Mouse (Mus musculus): ENCODE measurements around the gene Nsl1. TPM values are rescaled to one million over a fixed set of nuclear protein-coding genes. Genes with fewer than 3 reads are reported as not detected.
A peak's percentile ranks its signal among the peaks of the same experiment; 100 is the strongest.

Gene Nsl1
- polyA plus RNA-seq, 1 experiment, result 2.6 TPM

DNA sequence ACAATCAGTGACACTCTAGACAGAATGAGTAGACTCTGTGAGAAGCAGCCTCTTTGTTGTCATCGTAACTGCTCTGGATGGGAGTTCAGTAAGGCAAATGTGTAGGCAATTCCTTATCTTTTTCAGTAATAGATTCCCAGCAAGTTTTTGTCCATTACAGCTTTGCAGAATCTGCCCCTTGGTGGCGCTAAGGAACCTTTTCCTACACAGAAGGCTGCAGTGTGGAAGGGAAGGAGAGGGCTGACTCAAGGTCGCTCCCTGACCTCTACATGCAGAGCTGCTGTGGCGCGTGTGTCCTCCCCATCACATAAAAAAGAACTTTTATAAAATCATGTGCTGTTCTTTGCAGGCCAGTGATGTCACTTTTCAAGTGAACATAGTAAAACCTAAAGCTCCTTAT lies 5.6 kb downstream of the Nsl1 start:
- H3K4me3 ChIP-seq (ENCODE audit: control insufficient read depth, low read depth, low read length), result no peak overlapping the region
- no peaks in the 10 kb centered on the region for H3K4me1 ChIP-seq (ENCODE audit: control insufficient read depth, insufficient read depth, low read length)
- no peaks in the 10 kb centered on the region for H3K27me3 ChIP-seq (ENCODE audit: control insufficient read depth, insufficient read depth, low read length)
- peaks cover 1% of the 10 kb centered on the region for H3K36me3 ChIP-seq (ENCODE audit: control insufficient read depth, insufficient read depth, low read length)
- no peak overlapping the region for H3K27ac ChIP-seq (ENCODE audit: control insufficient read depth, insufficient read depth, low read depth, low read length)
- TF ChIP-seq POLR2A (IDR thresholded peaks at IDR 0.05; ENCODE audit: control insufficient read depth, low read depth, low read length) (no peak), CTCF (IDR thresholded peaks at IDR 0.05; ENCODE audit: control insufficient read depth, insufficient read depth, insufficient replicate concordance, low read depth, low read length) (no peak)

DNA sequence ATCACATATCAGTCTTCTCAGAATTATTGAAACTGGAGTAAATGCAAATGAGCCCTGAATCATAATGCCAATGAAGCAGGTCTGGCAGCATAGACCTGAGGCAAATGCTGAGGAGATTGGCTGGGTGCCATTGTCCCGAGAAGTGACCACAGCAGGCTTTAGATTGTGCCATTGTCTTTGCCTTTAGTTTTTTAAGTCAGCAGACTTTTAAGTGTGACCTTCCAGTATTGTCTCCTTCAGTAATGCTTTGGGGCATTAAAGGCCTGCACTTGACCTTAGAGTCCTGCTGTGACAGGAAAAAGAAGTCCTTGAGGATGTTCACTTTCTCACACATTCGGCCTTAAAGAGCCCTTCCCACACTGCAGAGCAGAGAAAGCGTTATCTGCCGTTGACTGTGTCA lies 7.4 kb downstream of the Nsl1 start:
- no peak for TF ChIP-seq CTCF (IDR thresholded peaks at IDR 0.05; ENCODE audit: control insufficient read depth, insufficient read depth, insufficient replicate concordance, low read depth, low read length)
- no peak for TF ChIP-seq POLR2A (IDR thresholded peaks at IDR 0.05; ENCODE audit: control insufficient read depth, low read depth, low read length)
- Histone ChIP-seq H3K27ac (ENCODE audit: control insufficient read depth, insufficient read depth, low read depth, low read length) (no peak overlapping the region), H3K4me1 (ENCODE audit: control insufficient read depth, insufficient read depth, low read length) (no peaks in the 10 kb centered on the region), H3K27me3 (ENCODE audit: control insufficient read depth, insufficient read depth, low read length) (no peaks in the 10 kb centered on the region), H3K4me3 (ENCODE audit: control insufficient read depth, low read depth, low read length) (no peak overlapping the region), H3K36me3 (ENCODE audit: control insufficient read depth, insufficient read depth, low read length) (peaks cover 1% of the 10 kb centered on the region)

DNA sequence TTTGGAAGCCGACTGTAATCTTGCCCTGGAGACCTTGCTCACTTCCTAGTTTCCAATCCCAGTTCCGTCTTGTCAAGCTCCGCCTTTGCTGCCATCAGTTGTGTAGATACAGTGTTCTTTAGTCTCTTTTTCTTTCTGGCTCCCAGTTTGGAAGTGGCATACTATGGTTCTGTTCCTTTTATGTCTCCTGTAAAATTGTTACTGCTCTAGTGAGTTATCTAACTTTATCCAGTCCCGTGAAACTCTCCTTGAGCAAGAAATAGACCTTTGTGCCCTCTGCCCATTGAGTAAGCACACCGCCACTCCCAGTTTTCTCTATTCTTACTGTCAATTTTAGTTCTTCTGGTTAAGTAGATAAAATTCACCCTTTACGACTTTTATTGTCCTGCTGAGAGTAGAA lies 8.8 kb downstream of the Nsl1 start:
- no peaks in the 10 kb centered on the region for H3K4me1 ChIP-seq (ENCODE audit: control insufficient read depth, insufficient read depth, low read length)
- no peak overlapping the region for H3K27ac ChIP-seq (ENCODE audit: control insufficient read depth, insufficient read depth, low read depth, low read length)
- peaks cover 1% of the 10 kb centered on the region; the same call in 1 of the 2 replicates for H3K36me3 ChIP-seq (ENCODE audit: control insufficient read depth, insufficient read depth, low read length)
- no peak for TF ChIP-seq CTCF (IDR thresholded peaks at IDR 0.05; ENCODE audit: control insufficient read depth, insufficient read depth, insufficient replicate concordance, low read depth, low read length)
- no peak for TF ChIP-seq POLR2A (IDR thresholded peaks at IDR 0.05; ENCODE audit: control insufficient read depth, low read depth, low read length)
- H3K27me3 ChIP-seq (ENCODE audit: control insufficient read depth, insufficient read depth, low read length), result no peaks in the 10 kb centered on the region
- no peak overlapping the region for H3K4me3 ChIP-seq (ENCODE audit: control insufficient read depth, low read depth, low read length)

DNA sequence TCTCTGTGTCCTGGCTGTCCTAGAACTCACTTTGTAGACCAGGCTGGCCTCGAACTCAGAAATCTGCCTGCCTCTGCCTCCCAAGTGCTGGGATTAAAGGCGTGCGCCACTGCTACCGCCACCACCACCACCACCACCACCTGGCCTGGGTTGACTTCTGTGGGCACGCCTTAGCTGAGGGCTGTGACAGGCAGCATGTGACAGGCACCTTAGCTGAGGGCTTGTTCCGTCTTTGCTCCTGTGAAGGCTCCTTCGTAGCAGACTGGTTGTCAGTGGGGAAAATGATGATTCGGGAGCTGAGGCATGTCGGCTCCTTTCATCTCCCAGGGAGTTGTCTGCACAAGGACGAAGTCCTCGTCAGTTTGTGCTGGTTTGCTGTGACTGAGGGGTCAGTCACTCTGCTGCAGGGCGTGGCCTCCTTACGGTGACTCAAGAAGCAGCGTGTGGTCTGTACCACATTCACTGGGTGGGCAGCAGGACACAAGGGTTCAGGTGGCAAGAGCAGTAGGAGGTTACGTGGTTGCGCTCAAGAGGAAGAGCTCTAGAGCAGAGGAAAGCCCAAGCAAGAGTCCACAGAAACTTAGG lies 9.6 kb downstream of the Nsl1 start:
- no peaks in the 10 kb centered on the region for H3K4me1 ChIP-seq (ENCODE audit: control insufficient read depth, insufficient read depth, low read length)
- TF ChIP-seq POLR2A (IDR thresholded peaks at IDR 0.05; ENCODE audit: control insufficient read depth, low read depth, low read length) (no peak), CTCF (IDR thresholded peaks at IDR 0.05; ENCODE audit: control insufficient read depth, insufficient read depth, insufficient replicate concordance, low read depth, low read length) (no peak)
- H3K36me3 ChIP-seq (ENCODE audit: control insufficient read depth, insufficient read depth, low read length), result peaks cover 1% of the 10 kb centered on the region; the same call in 1 of the 2 replicates
- no peak overlapping the region for H3K27ac ChIP-seq (ENCODE audit: control insufficient read depth, insufficient read depth, low read depth, low read length)
- H3K27me3 ChIP-seq (ENCODE audit: control insufficient read depth, insufficient read depth, low read length), result no peaks in the 10 kb centered on the region
- H3K4me3 ChIP-seq (ENCODE audit: control insufficient read depth, low read depth, low read length), result no peak overlapping the region

DNA sequence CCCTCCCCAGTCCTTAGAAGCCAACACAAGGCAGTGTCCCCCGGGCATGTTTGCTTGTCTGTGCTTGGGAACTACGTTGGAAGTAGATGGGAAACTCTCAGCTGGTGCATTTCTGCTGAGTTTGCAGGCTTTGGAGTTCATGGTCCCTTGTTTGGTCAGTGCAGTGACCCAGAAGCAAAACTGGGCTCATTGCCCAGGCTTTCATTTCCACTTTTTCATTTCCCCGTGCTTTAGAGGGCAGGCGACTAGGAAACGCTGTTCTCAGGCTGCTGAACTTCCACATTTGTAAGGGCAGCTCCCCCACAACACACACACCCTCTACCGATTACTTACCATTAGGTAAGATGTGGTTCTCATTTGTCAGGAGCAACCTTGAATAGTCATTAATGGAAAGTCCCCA lies 10.2 kb downstream of the Nsl1 start:
- no peak overlapping the region for H3K4me3 ChIP-seq (ENCODE audit: control insufficient read depth, low read depth, low read length)
- TF ChIP-seq POLR2A (IDR thresholded peaks at IDR 0.05; ENCODE audit: control insufficient read depth, low read depth, low read length) (no peak), CTCF (IDR thresholded peaks at IDR 0.05; ENCODE audit: control insufficient read depth, insufficient read depth, insufficient replicate concordance, low read depth, low read length) (no peak)
- peaks cover 1% of the 10 kb centered on the region; the same call in 1 of the 2 replicates for H3K36me3 ChIP-seq (ENCODE audit: control insufficient read depth, insufficient read depth, low read length)
- H3K27ac ChIP-seq (ENCODE audit: control insufficient read depth, insufficient read depth, low read depth, low read length), result no peak overlapping the region
- H3K27me3 ChIP-seq (ENCODE audit: control insufficient read depth, insufficient read depth, low read length), result no peaks in the 10 kb centered on the region
- H3K4me1 ChIP-seq (ENCODE audit: control insufficient read depth, insufficient read depth, low read length), result no peaks in the 10 kb centered on the region

DNA sequence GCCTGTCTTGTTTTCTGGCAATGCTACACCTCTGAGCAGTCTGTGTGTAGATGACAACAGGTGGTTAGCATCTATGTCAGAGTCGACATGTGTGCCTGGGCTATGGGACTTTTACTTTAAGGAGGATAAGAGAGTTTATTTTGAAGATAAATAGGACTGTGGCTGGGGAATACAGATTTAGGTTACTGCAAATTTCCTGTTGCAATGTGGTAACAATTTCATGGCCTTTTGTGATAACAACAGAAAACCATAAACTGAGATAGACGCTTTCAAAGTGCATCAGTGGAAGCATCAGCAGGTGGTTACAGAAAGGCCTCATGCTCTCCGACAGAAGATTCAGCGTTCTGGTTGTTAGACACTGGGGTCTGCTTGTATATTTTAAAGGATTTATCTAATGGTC lies 10.7 kb downstream of the Nsl1 start:
- H3K4me1 ChIP-seq (ENCODE audit: control insufficient read depth, insufficient read depth, low read length), result no peaks in the 10 kb centered on the region
- peaks cover 1% of the 10 kb centered on the region; the same call in 1 of the 2 replicates for H3K36me3 ChIP-seq (ENCODE audit: control insufficient read depth, insufficient read depth, low read length)
- H3K27ac ChIP-seq (ENCODE audit: control insufficient read depth, insufficient read depth, low read depth, low read length), result no peak overlapping the region
- TF ChIP-seq CTCF (IDR thresholded peaks at IDR 0.05; ENCODE audit: control insufficient read depth, insufficient read depth, insufficient replicate concordance, low read depth, low read length), result no peak
- no peak overlapping the region for H3K4me3 ChIP-seq (ENCODE audit: control insufficient read depth, low read depth, low read length)
- H3K27me3 ChIP-seq (ENCODE audit: control insufficient read depth, insufficient read depth, low read length), result no peaks in the 10 kb centered on the region

DNA sequence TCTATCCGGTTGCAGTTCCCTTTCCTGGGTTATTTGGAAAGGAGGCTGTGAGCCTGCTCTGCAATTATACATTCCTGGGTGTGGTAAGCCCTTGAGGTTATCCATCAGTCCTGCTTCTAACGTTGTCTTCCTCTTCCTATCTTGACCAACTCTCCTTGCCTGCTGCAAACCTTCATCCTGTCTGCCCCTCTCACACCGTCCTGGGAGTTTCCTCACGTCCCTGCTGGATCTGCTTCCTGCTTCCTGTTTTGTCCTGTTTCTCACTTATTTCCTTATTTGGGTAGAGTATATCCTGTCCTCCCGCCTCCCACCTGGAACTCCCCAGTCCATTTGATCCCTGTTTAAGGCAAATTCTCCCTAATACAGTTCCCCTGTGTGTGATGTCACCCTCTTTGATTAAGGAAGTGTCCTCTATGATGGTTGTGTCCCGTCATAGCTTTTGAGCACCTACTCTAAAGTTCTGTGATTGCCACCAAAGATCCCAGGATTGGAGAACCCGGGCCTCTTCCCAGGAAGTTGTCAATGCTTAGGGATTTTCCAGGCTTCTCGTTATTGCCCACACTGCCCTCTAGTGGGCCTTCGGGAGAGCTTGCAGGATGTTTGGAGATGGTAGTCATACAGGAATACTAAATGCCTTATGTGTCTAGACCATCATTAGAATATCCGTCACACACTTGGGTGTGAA lies 12.5 kb downstream of the Nsl1 start:
- Histone ChIP-seq H3K4me1 (ENCODE audit: control insufficient read depth, insufficient read depth, low read length) (no peaks in the 10 kb centered on the region), H3K36me3 (ENCODE audit: control insufficient read depth, insufficient read depth, low read length) (peaks cover 1% of the 10 kb centered on the region; the same call in 1 of the 2 replicates), H3K4me3 (ENCODE audit: control insufficient read depth, low read depth, low read length) (no peak overlapping the region), H3K27me3 (ENCODE audit: control insufficient read depth, insufficient read depth, low read length) (no peaks in the 10 kb centered on the region), H3K27ac (ENCODE audit: control insufficient read depth, insufficient read depth, low read depth, low read length) (peak overlapping the region; percentile 47; the same call in 1 of the 2 replicates)
- peak; percentile 12; the same call in 1 of the 2 replicates for TF ChIP-seq CTCF (IDR thresholded peaks at IDR 0.05; ENCODE audit: control insufficient read depth, insufficient read depth, insufficient replicate concordance, low read depth, low read length)
- TF ChIP-seq POLR2A (IDR thresholded peaks at IDR 0.05; ENCODE audit: control insufficient read depth, low read depth, low read length), result no peak
